Mouse (Mus musculus) forebrain, embryonic 14.5 days (tissue): ENCODE measurements around the gene Ccdc13. TPM values are rescaled to one million over a fixed set of nuclear protein-coding genes. Genes with fewer than 3 reads are reported as not detected.
A peak's percentile ranks its signal among the peaks of the same experiment; 100 is the strongest.

Experiments used
- ATAC-seq: fragments of 200-750 bp; cut with Nextera tagmentation; 2 replicates; pipeline ENCODE4 v1.8.0; 2017; ENCODE audit warnings: mild to moderate bottlenecking, moderate library complexity
- DNase-seq: peaks from one replicate; pipeline ENCODE4 v3.0.0-alpha.2; 2015; ENCODE audit warnings: low spot score
- H3K27ac ChIP-seq: fragments of 300-500 bp; sonication (generic); 2 replicates; pipeline ENCODE4 v1.5.1; 2014; ENCODE audit warnings: low read depth, mild to moderate bottlenecking, control low read depth, low read length, moderate library complexity
- H3K27me3 ChIP-seq: fragments of 300-500 bp; sonication (generic); replicated peaks from 2 replicates; pipeline ENCODE4 v1.6.1; 2014; ENCODE audit warnings: low read length, control low read depth, mixed read lengths; ENCODE audit not compliant: control insufficient read depth, insufficient read depth
- H3K36me3 ChIP-seq: fragments of 300-500 bp; sonication (generic); 2 replicates; pipeline ENCODE4 v1.6.1; 2014; ENCODE audit warnings: low read length, control low read depth; ENCODE audit not compliant: control insufficient read depth, insufficient read depth
- H3K4me1 ChIP-seq: fragments of 300-500 bp; sonication (generic); 2 replicates; pipeline ENCODE4 v1.6.1; 2014; ENCODE audit warnings: antibody characterized with exemption, low read length, control low read depth; ENCODE audit not compliant: control insufficient read depth, insufficient read depth
- H3K4me2 ChIP-seq: fragments of 300-500 bp; sonication (generic); 2 replicates; pipeline ENCODE4 v1.6.1; 2014; ENCODE audit warnings: mild to moderate bottlenecking, control low read depth, low read length
- H3K4me3 ChIP-seq: fragments of 300-500 bp; sonication (generic); 2 replicates; pipeline ENCODE4 v1.5.1; 2014; ENCODE audit warnings: low read depth, low read length, control low read depth
- H3K9ac ChIP-seq: fragments of 300-500 bp; sonication (generic); 2 replicates; pipeline ENCODE4 v1.6.1; 2014; ENCODE audit warnings: mild to moderate bottlenecking, low read length, control low read depth, moderate library complexity
- H3K9me3 ChIP-seq: fragments of 300-500 bp; sonication (generic); replicated peaks from 2 replicates; pipeline ENCODE4 v1.6.1; 2016; ENCODE audit warnings: low read length, control low read depth, mixed read lengths; ENCODE audit not compliant: control insufficient read depth
- WGBS: fragments of 180-500 bp; shearing (Covaris S2); extraction: QIAGEN DNeasy Blood & Tissue Kit; methylation state at CpG from one replicate; pipeline ENCODE4 v1.1.7; 2014; 5-methylcytosine and 5-hydroxymethylcytosine counted together
- polyA plus RNA-seq: library from polyadenylated mRNA; unstranded; fragments of >200 nt; fragmentation: Nextera tagmentation; extraction: Ambion mirVana; gene quantifications from 2 replicates; pipeline ENCODE4 v1.2.1, GENCODE M21; 2014

Gene Ccdc13
- polyA plus RNA-seq, 1 experiment from 2014 or later: 3.0 TPM

GRCm38 (mm10) chr9:121869432-121869831 lies 30.2 kb upstream of the Ccdc13 start:
- DNase-seq (no peak), ATAC-seq (no peak)
- H3K27me3 ChIP-seq: no peaks in the 10 kb centered on the region
- H3K4me1 ChIP-seq: 0 out of 2 replicates have a peak, but pooled peaks cover 2% of the 10 kb centered on the region
- no peaks in the 10 kb centered on the region for H3K36me3 ChIP-seq
- H3K9ac ChIP-seq: no peak overlapping the region
- WGBS: 88% methylated on average over 5 of the region's 5 CpGs
- no peak overlapping the region for H3K4me2 ChIP-seq
- no peak overlapping the region for H3K4me3 ChIP-seq
- H3K9me3 ChIP-seq: no peaks in the 10 kb centered on the region
- no peak overlapping the region for H3K27ac ChIP-seq

DNA sequence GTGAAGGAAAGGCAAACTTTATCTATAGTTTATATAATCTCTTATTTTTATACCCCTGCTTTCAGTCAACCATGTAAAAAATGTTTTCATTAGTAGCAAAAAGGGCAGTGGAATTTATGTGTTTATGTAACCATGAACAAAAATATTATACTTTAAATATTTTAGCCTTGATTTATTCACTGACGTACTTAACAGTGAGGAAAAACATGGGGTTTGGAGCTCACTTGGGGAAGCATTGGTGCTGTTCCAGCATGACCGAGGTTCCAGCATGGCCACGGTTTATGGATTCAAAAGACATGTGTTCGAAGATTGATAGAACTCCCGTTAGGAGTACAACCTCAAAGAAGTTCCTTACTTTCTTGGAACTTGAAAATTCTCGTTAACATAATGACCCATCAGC lies 29.0 kb upstream of the Ccdc13 start:
- Histone ChIP-seq H3K4me2 (no peak overlapping the region), H3K4me1 (0 out of 2 replicates have a peak, but pooled peaks cover 2% of the 10 kb centered on the region), H3K27me3 (no peaks in the 10 kb centered on the region), H3K4me3 (no peak overlapping the region), H3K9me3 (no peaks in the 10 kb centered on the region), H3K36me3 (no peaks in the 10 kb centered on the region), H3K9ac (no peak overlapping the region), H3K27ac (no peak overlapping the region)
- 64% methylated on average over 6 of the region's 6 CpGs for WGBS
- DNase-seq (no peak), ATAC-seq (no peak)

DNA sequence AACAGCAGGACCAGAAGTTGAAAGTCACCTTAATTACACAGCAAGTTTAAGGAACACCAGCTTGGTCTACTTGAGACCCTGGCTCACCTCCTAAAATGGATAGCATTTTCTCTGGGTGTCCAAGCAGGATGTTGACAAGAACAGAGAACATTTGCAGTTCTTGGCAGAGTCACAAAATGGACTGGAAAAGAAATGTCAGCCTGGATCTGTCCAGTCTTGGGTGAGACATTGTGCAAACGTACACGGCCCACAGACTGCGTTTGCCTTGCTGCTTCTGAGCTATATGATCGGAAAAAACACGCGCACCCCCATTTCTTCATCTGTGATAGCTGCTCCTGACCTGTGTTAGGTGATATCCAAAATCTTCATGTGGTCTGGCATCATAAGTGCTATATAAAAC lies 28.4 kb upstream of the Ccdc13 start:
- Histone ChIP-seq H3K9ac (no peak overlapping the region), H3K27ac (no peak overlapping the region), H3K9me3 (no peaks in the 10 kb centered on the region), H3K4me2 (no peak overlapping the region), H3K4me3 (no peak overlapping the region), H3K27me3 (no peaks in the 10 kb centered on the region), H3K4me1 (0 out of 2 replicates have a peak, but pooled peaks cover 2% of the 10 kb centered on the region), H3K36me3 (no peaks in the 10 kb centered on the region)
- WGBS: 96% methylated on average over 6 of the region's 6 CpGs
- no peak for DNase-seq
- no peak for ATAC-seq

GRCm38 (mm10) chr9:121865425-121866008 lies 26.3 kb upstream of the Ccdc13 start:
- Histone ChIP-seq H3K9me3 (no peaks in the 10 kb centered on the region), H3K27me3 (no peaks in the 10 kb centered on the region), H3K9ac (no peak overlapping the region), H3K36me3 (no peaks in the 10 kb centered on the region), H3K4me1 (0 out of 2 replicates have a peak, but pooled peaks cover 2% of the 10 kb centered on the region), H3K4me2 (no peak overlapping the region), H3K4me3 (no peak overlapping the region), H3K27ac (no peak overlapping the region)
- DNase-seq (peak; percentile 26), ATAC-seq (no peak)
- WGBS: 28% methylated on average over 3 of the region's 3 CpGs

GRCm38 (mm10) chr9:121864837-121865236 lies 25.6 kb upstream of the Ccdc13 start:
- no peak for ATAC-seq
- H3K36me3 ChIP-seq: no peaks in the 10 kb centered on the region
- no peak overlapping the region for H3K9ac ChIP-seq
- 63% methylated on average over 4 of the region's 4 CpGs for WGBS
- H3K27ac ChIP-seq: no peak overlapping the region
- H3K27me3 ChIP-seq: no peaks in the 10 kb centered on the region
- DNase-seq: no peak
- H3K4me2 ChIP-seq: no peak overlapping the region
- H3K4me1 ChIP-seq: 0 out of 2 replicates have a peak, but pooled peaks cover 2% of the 10 kb centered on the region
- H3K9me3 ChIP-seq: no peaks in the 10 kb centered on the region
- H3K4me3 ChIP-seq: no peak overlapping the region

DNA sequence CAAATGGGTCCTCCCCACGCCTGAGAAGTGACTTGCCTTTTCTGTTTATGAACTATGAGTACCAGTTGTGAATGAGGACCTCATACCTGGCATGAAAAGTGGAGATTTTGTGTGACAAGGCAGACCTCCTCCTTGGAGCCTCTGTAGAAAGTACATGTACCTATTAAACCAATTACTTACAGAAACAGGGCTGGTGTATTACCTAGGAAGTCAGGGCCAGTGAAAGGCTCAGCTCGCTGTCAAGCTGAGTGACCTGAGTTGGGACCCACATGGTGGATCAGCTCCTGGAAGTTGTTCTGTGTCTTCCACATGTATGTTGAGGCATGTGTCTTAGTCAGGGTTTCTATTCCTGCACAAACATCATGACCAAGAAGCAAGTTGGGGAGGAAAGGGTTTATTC lies 21.7 kb upstream of the Ccdc13 start:
- WGBS: 89% methylated on average over 2 of the region's 2 CpGs
- H3K27me3 ChIP-seq: no peaks in the 10 kb centered on the region
- H3K4me1 ChIP-seq: peaks cover 7% of the 10 kb centered on the region; the same call in 1 of the 2 replicates
- no peak overlapping the region for H3K27ac ChIP-seq
- H3K36me3 ChIP-seq: no peaks in the 10 kb centered on the region
- DNase-seq: no peak
- ATAC-seq: no peak
- no peak overlapping the region for H3K9ac ChIP-seq
- no peak overlapping the region for H3K4me2 ChIP-seq
- no peaks in the 10 kb centered on the region for H3K9me3 ChIP-seq
- no peak overlapping the region for H3K4me3 ChIP-seq

DNA sequence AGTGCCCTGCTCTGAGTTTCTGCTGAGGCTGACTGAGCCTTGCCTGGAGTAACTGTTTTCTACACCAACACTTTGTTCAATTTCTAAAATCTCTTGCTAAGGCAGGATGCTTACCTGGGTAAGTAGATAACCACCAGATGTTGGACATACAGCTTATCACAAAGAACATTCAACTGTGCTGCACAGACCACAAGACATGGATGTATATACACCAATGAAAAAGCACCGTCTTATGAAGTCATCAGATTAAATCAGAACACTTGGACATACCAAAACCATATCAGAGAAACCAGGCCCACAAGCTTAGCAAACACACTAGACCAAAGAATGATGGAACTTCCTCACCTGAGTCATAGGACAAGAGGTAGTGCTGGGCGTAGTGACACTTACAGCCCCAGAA lies 20.1 kb upstream of the Ccdc13 start:
- H3K9ac ChIP-seq: no peak overlapping the region
- no peaks in the 10 kb centered on the region for H3K27me3 ChIP-seq
- no peak overlapping the region for H3K4me2 ChIP-seq
- no peak overlapping the region for H3K27ac ChIP-seq
- no peak for DNase-seq
- no peak overlapping the region for H3K4me3 ChIP-seq
- 98% methylated on average over 2 of the region's 2 CpGs for WGBS
- H3K4me1 ChIP-seq: peaks cover 5% of the 10 kb centered on the region; the same call in 1 of the 2 replicates
- no peaks in the 10 kb centered on the region for H3K9me3 ChIP-seq
- no peak for ATAC-seq
- H3K36me3 ChIP-seq: no peaks in the 10 kb centered on the region

- Histone ChIP-seq H3K4me2 (peak within 1 kb of the TSS; percentile 92), H3K9me3 (no peaks in the 10 kb centered on the region), H3K36me3 (no peaks in the 10 kb centered on the region), H3K4me3 (peak within 1 kb of the TSS; percentile 64), H3K27ac (peak within 1 kb of the TSS; percentile 91), H3K27me3 (no peaks in the 10 kb centered on the region), H3K9ac (peak within 1 kb of the TSS; percentile 88), H3K4me1 (peaks cover 5% of the 10 kb centered on the region; the same call in 1 of the 2 replicates)
- WGBS: 6% methylated on average over 6 of the region's 6 CpGs
- DNase-seq: no peak
- no peak for ATAC-seq
Measured at GRCm38 (mm10) chr9:121858153-121858488, 18.9 kb upstream of the Ccdc13 start, which contains the start of gene Higd1a. Gene Higd1a, minus strand, starts transcription at chr9:121858362.

GRCm38 (mm10) chr9:121857474-121858152 lies 18.4 kb upstream of the Ccdc13 start:
- H3K9me3 ChIP-seq: no peaks in the 10 kb centered on the region
- peak; percentile 98 for DNase-seq
- H3K4me1 ChIP-seq: peaks cover 5% of the 10 kb centered on the region; the same call in 1 of the 2 replicates
- peak overlapping the region; percentile 92 for H3K4me2 ChIP-seq
- WGBS: 0% methylated on average over 52 of the region's 70 CpGs
- H3K27me3 ChIP-seq: no peaks in the 10 kb centered on the region
- ATAC-seq: peak; percentile 99
- H3K27ac ChIP-seq: peak overlapping the region; percentile 91
- peak overlapping the region; percentile 64 for H3K4me3 ChIP-seq
- H3K36me3 ChIP-seq: no peaks in the 10 kb centered on the region
- H3K9ac ChIP-seq: peak overlapping the region; percentile 88
